Mouse (Mus musculus) layer of hippocampus, postnatal 14 days (tissue): ENCODE measurements at regions not wholly inside any gene's neighbourhood (a gene's known extent, or its start where the extent isn't known, plus 50 kb on each side); places are given as distances from the start of the nearest gene placed in this dataset.
A peak's percentile ranks its signal among the peaks of the same experiment; 100 is the strongest.

ENCODE experiments used
- DNase-seq, 2 experiments: peaks; one replicate each; pipeline ENCODE4 v3.0.0; 2021 to 2022; ENCODE audit warnings: low spot score in 2 of 2, mixed read lengths in 1 of 2

DNA sequence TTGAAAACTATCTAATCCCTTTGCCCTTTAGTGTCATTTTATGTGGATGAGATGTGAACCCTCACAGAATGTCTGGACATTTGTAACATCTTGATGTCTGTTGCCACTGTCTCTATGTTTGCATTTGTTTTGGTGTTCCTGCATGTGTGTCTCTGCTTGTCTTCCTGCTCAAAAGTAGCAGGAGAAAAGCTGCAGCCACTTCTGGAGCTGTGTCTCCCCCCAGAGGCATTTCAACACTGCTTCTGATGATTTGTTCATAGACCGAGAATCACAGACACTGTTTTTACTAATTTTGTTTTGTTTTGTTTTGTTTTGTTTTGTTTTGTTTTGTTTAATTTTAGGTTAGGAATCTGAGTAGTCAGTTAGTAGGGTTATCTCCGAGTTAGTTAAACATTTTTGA, 883.8 kb downstream of the Gbe1 start:
- peak in 1 of 2 experiments; percentile 33 for DNase-seq

GRCm38 (mm10) chr16:71208806-71209205, 895.1 kb downstream of the Gbe1 start:
- DNase-seq, result peak; percentile 22 to 44

DNA sequence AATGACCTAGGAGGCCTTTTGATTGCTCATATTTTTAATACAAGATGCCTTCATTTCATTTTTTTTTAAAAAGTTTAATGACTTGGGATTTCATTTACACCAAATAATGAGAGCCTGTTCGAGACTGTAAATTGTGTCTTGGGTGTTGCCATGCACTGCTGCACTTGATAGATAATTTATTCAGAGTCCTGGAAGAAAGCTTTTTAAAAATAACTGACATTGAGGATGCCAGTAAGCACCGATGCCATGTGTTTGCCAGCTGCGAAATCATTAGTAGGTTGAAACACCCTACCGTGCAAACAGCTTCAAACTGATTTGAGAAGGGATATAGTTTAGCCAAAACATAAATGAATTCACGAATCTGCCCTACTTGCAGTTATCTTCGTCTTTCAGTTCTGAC, 910.7 kb downstream of the Gbe1 start:
- no peak for DNase-seq

- no peak for DNase-seq
These were observed 916.4 kb downstream of the Gbe1 start for GRCm38 (mm10) chr16:71230104-71230653.

GRCm38 (mm10) chr16:71243065-71243464, 929.3 kb downstream of the Gbe1 start:
- no peak for DNase-seq

DNA sequence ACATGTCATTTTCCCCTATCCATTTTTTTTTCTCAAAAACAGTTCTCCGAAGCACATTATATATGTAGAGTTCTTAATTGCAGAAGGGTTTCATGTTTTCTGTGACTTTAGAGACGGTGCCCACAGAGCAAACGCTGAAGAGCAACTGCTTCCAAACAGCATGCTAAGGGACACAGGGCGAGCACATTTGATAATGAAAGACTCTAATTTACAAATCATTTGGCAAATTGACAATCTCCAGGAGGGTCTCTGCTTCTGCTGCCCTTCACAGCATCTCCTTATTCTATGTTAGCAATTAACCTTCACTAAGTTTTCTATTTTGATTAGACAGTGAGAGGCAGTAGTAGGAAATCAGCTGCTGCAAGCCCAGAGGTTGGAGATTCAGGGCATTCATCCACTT, 929.7 kb downstream of the Gbe1 start:
- no peak for DNase-seq

DNA sequence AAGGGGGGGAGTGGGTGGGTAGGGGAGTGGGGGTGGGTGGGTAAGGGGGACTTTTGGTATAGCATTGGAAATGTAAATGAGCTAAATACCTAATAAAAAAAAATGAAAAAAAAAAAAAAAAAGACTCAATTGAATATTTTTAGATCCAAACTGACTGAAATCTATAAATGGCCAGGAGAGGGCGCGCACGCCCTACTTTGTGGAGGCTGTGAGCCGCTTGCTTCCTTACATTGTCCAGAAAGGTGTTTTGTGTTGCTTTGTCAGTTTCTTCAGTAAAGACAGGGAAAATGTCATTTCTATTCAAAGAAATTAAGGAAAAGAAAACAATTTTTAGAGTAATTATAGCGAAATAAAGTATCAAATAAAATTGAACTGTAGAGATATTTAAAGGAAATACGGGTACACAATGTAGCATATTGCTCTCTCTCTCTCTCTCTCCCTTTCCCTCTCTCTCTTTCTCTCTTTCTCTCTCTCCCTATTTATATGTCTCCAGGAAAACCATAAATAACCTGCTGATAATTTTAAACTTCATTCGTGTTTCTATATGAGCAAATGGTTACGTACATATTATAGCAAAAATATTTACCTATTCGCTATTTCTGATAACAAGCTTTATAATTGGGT, 933.9 kb downstream of the Gbe1 start:
- peak; percentile 70 to 87 for DNase-seq

DNA sequence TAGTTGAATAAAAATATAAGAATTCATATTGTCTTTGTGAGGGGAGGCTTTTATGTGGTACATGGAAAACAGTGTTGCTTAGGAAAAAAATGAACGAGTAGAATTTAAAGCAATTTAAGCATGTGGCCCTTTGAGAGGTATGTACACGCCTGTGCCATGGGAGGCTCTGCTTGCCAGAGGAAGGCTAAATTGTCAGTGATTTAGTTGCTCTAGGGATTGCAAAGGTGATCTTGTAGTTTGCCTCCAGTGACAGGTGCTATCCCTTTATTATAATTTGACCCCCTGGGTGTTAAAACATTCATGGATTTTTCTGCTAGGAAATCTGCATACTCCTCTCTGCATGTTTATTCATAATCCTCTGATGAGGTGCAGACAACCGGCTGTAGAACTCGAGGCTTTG, 942.0 kb downstream of the Gbe1 start:
- no peak for DNase-seq

- peak in 1 of 2 experiments; percentile 29 for DNase-seq
These were observed 942.4 kb downstream of the Gbe1 start for GRCm38 (mm10) chr16:71256175-71256574.

DNA sequence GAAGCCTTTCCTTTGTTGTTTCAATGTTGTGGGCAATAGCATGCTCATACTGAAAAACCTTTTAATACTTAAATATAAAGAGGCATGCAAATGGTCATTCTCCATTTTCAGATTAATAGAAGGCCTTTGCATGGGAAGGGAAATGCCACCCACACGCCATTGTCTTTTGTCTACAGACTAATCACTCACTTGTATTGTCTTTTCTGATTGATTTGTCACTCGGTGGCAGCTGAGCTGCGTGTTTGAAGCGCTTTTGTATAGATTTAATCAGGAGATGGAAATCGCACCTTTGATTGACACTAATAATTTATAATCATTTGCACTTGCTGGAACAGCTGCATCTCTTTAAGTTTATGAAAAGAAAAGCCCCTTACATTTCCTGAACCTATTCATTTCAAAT, 953.4 kb downstream of the Gbe1 start:
- no peak for DNase-seq
